Mouse (Mus musculus): ENCODE measurements around the gene Supt3. TPM values are rescaled to one million over a fixed set of nuclear protein-coding genes. Genes with fewer than 3 reads are reported as not detected.
A peak's percentile ranks its signal among the peaks of the same experiment; 100 is the strongest.

Supt3 gene
- total and polyA plus RNA-seq, 3 experiments, result 4.7 to 16.0 (median 13.2) TPM

- Histone ChIP-seq H3K27ac (peak overlapping the region; percentile 33; the same call in 1 of the 2 replicates), H3K27me3 (ENCODE audit: control insufficient read depth, insufficient read depth, low read length) (peaks cover 33% of the 10 kb centered on the region), H3K36me3 (ENCODE audit: control insufficient read depth, insufficient read depth, low read length) (no peaks in the 10 kb centered on the region), H3K79me2 (replicated peaks; ENCODE audit: control insufficient read depth, insufficient read depth, low read length) (no peaks in the 10 kb centered on the region), H3K4me1 (ENCODE audit: control insufficient read depth, insufficient read depth, low read length) (no peaks in the 10 kb centered on the region), H3K9ac (ENCODE audit: low read depth, low read length) (peak overlapping the region; percentile 86), H3K4me3 (peak overlapping the region; percentile 71)
- WGBS, result under 1% methylated on average over 61 of the region's 64 CpGs
- TF ChIP-seq EP300 (IDR thresholded peaks at IDR 0.05; ENCODE audit: insufficient read depth, low read depth, low read length) (no peak), POLR2A (IDR thresholded peaks at IDR 0.05; ENCODE audit: insufficient read depth, low read depth, low read length) (no peak), CTCF (IDR thresholded peaks at IDR 0.05) (no peak)
- intact Hi-C loops (cut with DNase I), result loop anchor here (5.0 to 10.0 kb wide), 4 partner anchors 141 to 517 kb away; no protein-coding TSS in a partner anchor
- peak in 1 of 2 experiments; percentile 58 for DNase-seq
Observed at GRCm38 (mm10) chr17:44735223-44735990, 41.5 kb upstream of the Supt3 start.

DNA sequence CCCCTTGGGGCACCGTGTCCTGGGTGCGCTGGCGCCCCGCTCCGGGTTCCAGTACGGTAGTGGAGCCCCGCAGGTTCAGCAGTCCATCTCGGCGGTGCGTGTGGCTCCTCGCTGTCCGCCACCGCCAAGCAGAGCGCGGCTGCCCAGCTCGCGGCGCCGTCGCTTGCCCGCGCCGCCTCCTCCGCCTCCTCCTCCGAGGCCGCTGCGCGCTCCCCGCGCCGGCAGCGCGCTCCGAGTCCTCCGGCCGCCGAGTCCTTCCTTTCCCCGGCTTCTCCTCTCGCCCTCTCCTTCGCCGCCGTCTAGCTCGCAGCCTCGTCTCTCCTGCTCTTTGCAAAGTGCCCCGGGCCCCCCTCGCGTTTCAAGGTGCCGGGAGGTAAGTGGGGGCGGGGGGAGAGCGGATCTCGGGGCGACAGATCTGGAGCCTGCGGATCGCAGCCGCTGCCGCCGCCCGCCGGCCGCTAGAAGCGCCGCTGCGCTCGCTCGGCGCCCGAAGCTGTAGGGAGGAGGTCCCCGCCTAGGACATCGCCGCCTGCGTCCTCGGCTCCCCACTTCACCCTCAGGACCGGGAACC lies 40.9 kb upstream of the Supt3 start:
- H3K4me1 ChIP-seq (ENCODE audit: control insufficient read depth, insufficient read depth, low read length), result no peaks in the 10 kb centered on the region
- peaks cover 33% of the 10 kb centered on the region for H3K27me3 ChIP-seq (ENCODE audit: control insufficient read depth, insufficient read depth, low read length)
- peak; percentile 82 for DNase-seq
- no peaks in the 10 kb centered on the region for H3K36me3 ChIP-seq (ENCODE audit: control insufficient read depth, insufficient read depth, low read length)
- H3K4me3 ChIP-seq, result peak overlapping the region; percentile 71
- TF ChIP-seq POLR2A (IDR thresholded peaks at IDR 0.05; ENCODE audit: insufficient read depth, low read depth, low read length) (no peak), CTCF (IDR thresholded peaks at IDR 0.05) (peak; percentile 56), EP300 (IDR thresholded peaks at IDR 0.05; ENCODE audit: insufficient read depth, low read depth, low read length) (no peak)
- H3K79me2 ChIP-seq (replicated peaks; ENCODE audit: control insufficient read depth, insufficient read depth, low read length), result no peaks in the 10 kb centered on the region
- peak overlapping the region; percentile 33 for H3K27ac ChIP-seq
- intact Hi-C loops (cut with DNase I), result loop anchor here (5.0 to 10.0 kb wide), 4 partner anchors 141 to 516 kb away; no protein-coding TSS in a partner anchor
- under 1% methylated on average over 67 of the region's 73 CpGs for WGBS
- H3K9ac ChIP-seq (ENCODE audit: low read depth, low read length), result peak overlapping the region; percentile 86

DNA sequence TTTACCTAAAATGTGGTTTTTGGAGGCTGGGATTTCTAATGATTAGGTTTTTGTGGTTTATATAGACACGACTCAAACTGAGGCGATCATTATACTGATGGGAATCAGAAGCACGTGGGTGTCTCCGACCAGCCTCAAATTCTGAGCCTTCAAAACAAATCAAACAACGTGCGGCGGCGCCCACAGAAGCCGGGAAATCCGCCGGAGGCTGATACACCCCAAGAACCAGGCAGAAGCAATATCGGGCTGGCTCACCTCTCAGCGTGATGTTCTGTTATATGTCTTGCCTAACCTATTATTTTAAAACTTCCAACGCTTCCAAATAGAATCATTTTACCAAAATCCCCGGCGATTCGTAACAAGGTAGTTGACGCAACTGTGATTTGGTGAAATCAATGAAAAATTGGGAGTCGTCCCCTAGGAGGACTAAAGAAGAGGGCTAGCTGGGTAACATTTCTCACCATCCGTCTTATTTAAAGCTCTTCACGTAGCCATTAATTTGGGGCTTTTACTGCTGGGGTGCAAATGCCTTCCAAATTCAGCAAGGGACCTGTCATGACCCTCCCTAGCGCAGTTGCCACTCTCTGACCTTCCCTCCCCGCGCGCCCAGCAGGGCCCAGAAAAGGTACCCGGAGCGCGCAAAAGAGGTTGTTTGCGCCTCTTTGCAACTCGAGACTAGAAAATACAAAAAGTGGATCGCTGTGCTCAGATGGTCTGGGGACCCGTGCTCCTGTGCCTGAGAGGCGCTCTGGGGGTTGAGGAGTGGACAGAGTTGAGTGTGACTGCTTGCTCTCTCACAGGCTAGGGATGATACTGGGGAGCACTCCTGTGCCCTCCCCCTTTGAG lies 39.5 kb upstream of the Supt3 start:
- no peak for TF ChIP-seq EP300 (IDR thresholded peaks at IDR 0.05; ENCODE audit: insufficient read depth, low read depth, low read length)
- no peak for TF ChIP-seq POLR2A (IDR thresholded peaks at IDR 0.05; ENCODE audit: insufficient read depth, low read depth, low read length)
- TF ChIP-seq CTCF (IDR thresholded peaks at IDR 0.05), result no peak
- DNase-seq, result peak; percentile 9 to 40
- H3K79me2 ChIP-seq (replicated peaks; ENCODE audit: control insufficient read depth, insufficient read depth, low read length), result no peaks in the 10 kb centered on the region
- intact Hi-C loops (cut with DNase I), result loop anchor here (5.0 to 10.0 kb wide), 4 partner anchors 143 to 515 kb away; no protein-coding TSS in a partner anchor
- H3K4me3 ChIP-seq, result no peak overlapping the region
- peaks cover 32% of the 10 kb centered on the region for H3K27me3 ChIP-seq (ENCODE audit: control insufficient read depth, insufficient read depth, low read length)
- H3K36me3 ChIP-seq (ENCODE audit: control insufficient read depth, insufficient read depth, low read length), result no peaks in the 10 kb centered on the region
- H3K4me1 ChIP-seq (ENCODE audit: control insufficient read depth, insufficient read depth, low read length), result no peaks in the 10 kb centered on the region
- H3K27ac ChIP-seq, result no peak overlapping the region
- 9% methylated on average over 33 of the region's 33 CpGs for WGBS
- H3K9ac ChIP-seq (ENCODE audit: low read depth, low read length), result no peak overlapping the region

DNA sequence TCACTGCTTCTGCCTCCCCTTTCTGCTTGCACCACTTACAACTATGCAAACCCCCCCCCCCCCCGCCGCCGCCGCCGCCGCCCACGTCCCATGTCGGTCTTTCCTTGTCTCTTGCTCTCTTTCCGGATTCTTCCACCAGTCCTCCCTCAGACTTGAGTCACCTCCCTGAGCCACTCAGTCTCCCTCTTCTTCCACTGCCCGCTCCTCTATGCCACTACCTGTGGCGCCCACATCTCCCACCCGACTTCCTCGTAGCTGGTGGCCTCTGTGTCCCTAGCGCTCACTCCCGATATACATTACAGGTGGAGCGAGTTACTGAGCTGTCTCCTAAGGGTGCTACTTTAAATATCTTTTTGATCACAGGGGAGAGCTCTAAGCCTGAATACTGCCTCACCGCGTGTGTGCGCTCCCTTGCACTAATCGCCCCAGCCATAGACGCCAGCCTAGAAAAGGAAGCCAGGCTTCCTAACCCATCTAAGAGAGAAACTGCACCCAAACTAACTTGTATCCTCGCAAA lies 38.8 kb upstream of the Supt3 start:
- WGBS, result 15% methylated on average over 22 of the region's 22 CpGs
- Histone ChIP-seq H3K27ac (no peak overlapping the region), H3K4me3 (no peak overlapping the region), H3K36me3 (ENCODE audit: control insufficient read depth, insufficient read depth, low read length) (no peaks in the 10 kb centered on the region), H3K27me3 (ENCODE audit: control insufficient read depth, insufficient read depth, low read length) (peaks cover 32% of the 10 kb centered on the region), H3K9ac (ENCODE audit: low read depth, low read length) (no peak overlapping the region), H3K4me1 (ENCODE audit: control insufficient read depth, insufficient read depth, low read length) (no peaks in the 10 kb centered on the region), H3K79me2 (replicated peaks; ENCODE audit: control insufficient read depth, insufficient read depth, low read length) (no peaks in the 10 kb centered on the region)
- DNase-seq, result peak in 1 of 2 experiments; percentile 21
- intact Hi-C loops (cut with DNase I), result loop anchor here (5.0 to 10.0 kb wide), 4 partner anchors 143 to 514 kb away; no protein-coding TSS in a partner anchor
- no peak for TF ChIP-seq CTCF (IDR thresholded peaks at IDR 0.05)
- TF ChIP-seq POLR2A (IDR thresholded peaks at IDR 0.05; ENCODE audit: insufficient read depth, low read depth, low read length), result no peak
- TF ChIP-seq EP300 (IDR thresholded peaks at IDR 0.05; ENCODE audit: insufficient read depth, low read depth, low read length), result no peak

- intact Hi-C loops (cut with DNase I), result no loop called here
- Histone ChIP-seq H3K4me3 (no peak overlapping the region), H3K36me3 (ENCODE audit: control insufficient read depth, insufficient read depth, low read length) (no peaks in the 10 kb centered on the region), H3K79me2 (replicated peaks; ENCODE audit: control insufficient read depth, insufficient read depth, low read length) (no peaks in the 10 kb centered on the region), H3K27me3 (ENCODE audit: control insufficient read depth, insufficient read depth, low read length) (peaks cover 5% of the 10 kb centered on the region; the same call in 1 of the 2 replicates), H3K27ac (no peak overlapping the region), H3K9ac (ENCODE audit: low read depth, low read length) (no peak overlapping the region), H3K4me1 (ENCODE audit: control insufficient read depth, insufficient read depth, low read length) (no peaks in the 10 kb centered on the region)
- no peak for DNase-seq
- WGBS, result 87% methylated on average over 9 of the region's 9 CpGs
- TF ChIP-seq EP300 (IDR thresholded peaks at IDR 0.05; ENCODE audit: insufficient read depth, low read depth, low read length) (no peak), CTCF (IDR thresholded peaks at IDR 0.05) (no peak), POLR2A (IDR thresholded peaks at IDR 0.05; ENCODE audit: insufficient read depth, low read depth, low read length) (no peak)
Observed at GRCm38 (mm10) chr17:44742246-44742645, 34.7 kb upstream of the Supt3 start.
